Comparison of ENCODE assay signal across 8 mouse cellular contexts in the genomic region with DNA sequence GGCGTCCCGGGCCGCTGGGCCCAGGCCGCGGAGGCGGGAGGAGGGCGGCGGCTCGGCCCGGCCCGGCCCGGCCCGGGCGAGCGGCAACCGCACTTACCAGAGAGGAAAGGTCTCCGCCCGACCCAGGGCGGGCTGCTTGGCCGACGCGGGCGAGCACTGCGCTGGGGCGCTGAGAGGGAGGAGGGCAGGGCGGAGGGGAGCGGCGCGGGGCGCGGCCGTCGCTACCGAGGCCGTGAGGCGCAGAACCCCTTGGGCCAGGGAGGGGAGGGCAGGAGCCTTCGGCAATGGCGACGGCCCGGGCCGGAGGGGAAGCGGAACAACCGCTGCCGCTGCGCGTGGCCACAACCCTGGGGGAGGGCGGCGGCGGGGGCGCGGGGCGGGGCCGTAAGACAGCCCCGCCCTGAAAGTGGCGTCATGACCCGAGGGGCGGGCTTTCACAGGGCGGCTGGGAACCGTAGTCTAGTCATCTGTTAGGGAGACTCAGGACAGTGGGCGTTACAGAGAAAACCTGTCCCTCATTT. TPM values are rescaled to one million over a fixed set of nuclear protein-coding genes. Genes with fewer than 3 reads are reported as not detected.
DNase-seq lines count a peak whose midpoint lies in the region; ATAC-seq lines count a peak whose summit lies in the region.

A gene (minus strand): TSS at position 352 of the 521 bp plus-strand sequence.

- DNase-seq in adipocyte (ENCODE audit: low spot score) = peak; percentile 88
- DNase-seq in embryo, embryonic 10 days (ENCODE audit: low spot score) = peak; percentile 88
- DNase-seq in gastrocnemius, postnatal 14 days = peak; percentile 89
- peak; percentile 97 for DNase-seq in intestine, embryonic 14.5 days (ENCODE audit: low spot score)
- DNase-seq in left cerebral cortex, postnatal 14 days (ENCODE audit: low spot score in 2 of 2) = peak; percentile 73 to 81
- DNase-seq in mesoderm, embryonic 11.5 days (ENCODE audit: low read depth, low spot score) = peak; percentile 87
- peak; percentile 69 to 78 for DNase-seq in right cerebral cortex, postnatal 36 days (ENCODE audit: low spot score in 2 of 2)
- DNase-seq in yolk sac, embryonic 10.5 days (ENCODE audit: low spot score) = peak; percentile 94

- H3K27ac ChIP-seq in intestine, embryonic 14.5 days (ENCODE audit: low read depth) = peak within 1 kb of the TSS; percentile 94

- peak within 1 kb of the TSS; percentile 97 for H3K9ac ChIP-seq in intestine, embryonic 14.5 days (ENCODE audit: low read length)

- no peaks in the 10 kb centered on the region for H3K9me3 ChIP-seq in intestine, embryonic 14.5 days (ENCODE audit: control insufficient read depth, low read length)

- H3K4me2 ChIP-seq in intestine, embryonic 14.5 days (ENCODE audit: low read length) = peak within 1 kb of the TSS; percentile 70

- peaks cover 11% of the 10 kb centered on the region for H3K4me1 ChIP-seq in intestine, embryonic 14.5 days (replicated peaks; ENCODE audit: control insufficient read depth, insufficient read depth, low read length)

- peak within 1 kb of the TSS; percentile 94 for H3K4me3 ChIP-seq in intestine, embryonic 14.5 days (ENCODE audit: low read depth, low read length)

- intact Hi-C loops in gastrocnemius, postnatal 14 days (cut with DNase I; ENCODE audit: low total_unique reads) = no loop called here
- intact Hi-C loops in left cerebral cortex, postnatal 14 days (cut with DNase I) = no loop called here

- peak; percentile 96 for ATAC-seq in intestine, embryonic 14.5 days (replicated peaks; ENCODE audit: low FRiP score, low TSS enrichment, low read depth)

- 1% methylated on average over 48 of the region's 60 CpGs for WGBS in intestine, embryonic 14.5 days

- H3K36me3 ChIP-seq in intestine, embryonic 14.5 days (ENCODE audit: control insufficient read depth, insufficient read depth, low read length) = peaks cover 6% of the 10 kb centered on the region; the same call in 1 of the 2 replicates

- H3K27me3 ChIP-seq in intestine, embryonic 14.5 days (replicated peaks; ENCODE audit: control insufficient read depth, insufficient read depth, low read length) = no peaks in the 10 kb centered on the region

RNA-seq across cellular contexts. Expression of the gene that starts here (rescaled TPM):
- 10 to 100 TPM; 18.9 to 19.7 TPM for total RNA-seq in gastrocnemius, postnatal 14 days (2021)
- 41.4 and 42.4 TPM in 2 replicates for polyA plus RNA-seq in intestine, embryonic 14.5 days (2014; fragmentation: Nextera tagmentation; extraction: Ambion mirVana)
- total RNA-seq in left cerebral cortex, postnatal 14 days (2021) = 10 to 100 TPM; 26.5 to 27.8 TPM

Comparison
In these comparisons a context has a peak if more than half of its experiments do, and no peak if none do; other contexts are left out.
1. Peak in every context shown above with its lines: DNase-seq, ATAC-seq, H3K4me3 ChIP-seq and H3K27ac ChIP-seq.